Mouse (Mus musculus) kidney, postnatal 10 days (tissue): ENCODE data around the gene Gm44596.

ENCODE experiments used
- DNase-seq: peaks from one replicate; pipeline ENCODE4 v3.0.0; 2021; ENCODE audit warnings: mixed read lengths

Gm44596 gene

DNA sequence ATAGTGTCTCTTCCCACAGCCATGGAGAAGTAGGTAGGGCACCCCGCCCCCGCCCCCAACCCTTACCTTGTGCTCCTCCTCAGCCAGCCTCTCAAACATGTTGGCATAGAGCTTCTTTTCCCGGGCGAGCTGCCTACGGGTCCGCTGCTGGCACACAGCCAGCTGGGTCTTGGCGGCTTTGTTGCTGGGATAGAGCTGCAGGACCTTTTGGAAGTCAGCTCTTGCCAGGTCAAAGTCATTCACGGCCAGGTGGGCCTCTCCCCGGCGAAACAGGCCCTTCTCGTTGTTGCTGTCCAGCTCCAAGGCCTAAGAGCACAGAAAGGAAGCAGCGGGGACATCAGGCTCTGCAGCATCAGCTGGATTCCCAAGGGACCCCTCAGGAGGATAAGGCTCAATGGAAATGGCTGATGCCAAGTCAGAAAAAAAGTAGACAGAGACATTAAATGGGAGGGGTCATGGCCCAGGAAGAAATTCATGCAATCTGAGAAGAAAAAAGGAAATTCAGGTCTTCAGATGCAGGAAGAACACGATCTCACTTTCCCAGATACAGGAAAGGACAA lies 57.1 kb downstream of the Gm44596 start:
- DNase-seq = no peak

DNA sequence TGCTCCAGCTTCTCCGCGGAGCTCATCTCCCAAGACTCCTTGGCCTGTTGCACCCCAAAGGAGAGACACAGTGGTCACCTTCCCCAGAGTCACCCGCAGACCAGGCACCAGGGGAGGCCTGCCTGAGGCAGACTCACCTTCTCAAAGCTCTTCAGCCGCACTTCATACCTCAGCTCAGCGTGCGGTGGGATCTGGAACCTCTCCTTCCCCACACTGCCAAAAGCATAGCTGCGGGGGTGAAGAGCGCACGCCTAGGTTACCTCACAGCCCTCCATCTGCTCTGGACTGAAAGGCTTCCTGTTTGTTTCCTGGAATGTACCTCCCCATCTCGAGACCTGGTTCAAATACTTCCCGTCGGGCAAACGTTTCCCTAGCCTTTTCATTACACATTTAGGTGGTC lies 58.3 kb downstream of the Gm44596 start:
- no peak for DNase-seq

DNA sequence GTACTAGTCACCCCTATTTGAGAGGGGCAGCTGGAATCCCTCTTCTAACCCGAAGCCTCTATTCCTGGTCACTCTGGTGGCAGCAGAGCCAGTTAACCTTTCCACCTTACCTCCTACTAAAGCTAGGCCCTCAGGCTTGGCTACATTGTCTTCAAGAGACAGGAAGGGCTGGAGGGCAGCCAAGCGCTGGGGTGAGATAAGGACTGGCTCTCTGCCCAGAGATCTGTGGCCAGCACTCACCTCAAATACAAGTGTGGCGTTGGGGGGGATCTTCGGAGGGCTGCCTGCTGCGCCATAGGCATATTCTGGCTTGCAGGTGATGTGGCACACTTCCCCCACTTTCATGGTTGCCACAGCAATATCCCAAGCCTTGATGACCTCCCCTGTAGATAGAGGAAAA lies 60.2 kb downstream of the Gm44596 start:
- DNase-seq = peak; percentile 90

DNA sequence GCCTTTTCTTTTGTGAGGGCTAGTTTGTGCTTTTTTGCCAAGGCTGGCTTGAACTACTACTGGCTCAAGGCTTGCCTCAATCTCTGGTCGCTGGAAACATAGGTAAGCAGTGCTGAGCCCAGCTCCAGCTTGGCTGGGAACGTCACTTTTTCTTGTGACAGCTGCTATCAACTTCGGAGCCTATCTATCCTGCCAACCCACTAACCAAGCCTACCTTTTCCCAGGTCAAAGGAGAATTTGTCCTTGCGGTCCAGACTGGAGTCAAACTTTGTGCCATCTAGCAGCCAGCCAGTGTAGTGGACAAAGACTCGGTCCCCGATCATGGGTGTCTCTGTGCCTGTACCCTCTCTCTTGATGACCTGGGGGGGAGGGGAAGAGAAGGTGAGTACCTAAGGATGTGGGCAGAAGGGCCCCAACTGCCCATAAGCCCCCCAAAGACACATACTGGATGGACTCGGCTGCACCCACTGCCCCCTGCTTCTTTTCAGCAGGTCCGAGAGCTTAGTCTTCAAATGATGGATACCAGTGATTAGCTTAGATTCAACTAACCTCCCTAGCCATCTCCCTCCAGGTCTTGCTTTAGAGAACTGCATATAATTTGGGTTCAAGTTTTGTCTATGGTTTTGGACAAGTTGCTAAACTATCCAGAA lies 61.2 kb downstream of the Gm44596 start:
- no peak for DNase-seq

DNA sequence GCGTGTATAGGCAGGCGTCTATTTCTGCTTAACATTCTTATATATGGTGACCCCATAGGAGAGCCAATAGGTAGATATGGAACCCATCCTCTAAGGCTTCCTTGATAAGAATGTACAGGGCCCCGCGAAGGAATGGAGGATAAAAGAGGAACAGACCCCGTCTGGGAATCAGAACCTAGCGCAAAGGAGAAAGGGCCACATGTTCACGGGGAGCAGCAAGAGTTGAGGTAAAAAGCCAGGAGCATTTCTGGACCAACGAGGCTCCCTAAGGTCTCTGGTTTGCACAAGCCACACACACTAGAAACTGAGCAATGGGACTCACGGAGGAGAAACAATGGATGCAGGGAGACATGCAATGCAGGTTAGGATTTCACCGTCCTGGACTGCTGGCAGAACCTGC lies 62.0 kb downstream of the Gm44596 start:
- no peak for DNase-seq

DNA sequence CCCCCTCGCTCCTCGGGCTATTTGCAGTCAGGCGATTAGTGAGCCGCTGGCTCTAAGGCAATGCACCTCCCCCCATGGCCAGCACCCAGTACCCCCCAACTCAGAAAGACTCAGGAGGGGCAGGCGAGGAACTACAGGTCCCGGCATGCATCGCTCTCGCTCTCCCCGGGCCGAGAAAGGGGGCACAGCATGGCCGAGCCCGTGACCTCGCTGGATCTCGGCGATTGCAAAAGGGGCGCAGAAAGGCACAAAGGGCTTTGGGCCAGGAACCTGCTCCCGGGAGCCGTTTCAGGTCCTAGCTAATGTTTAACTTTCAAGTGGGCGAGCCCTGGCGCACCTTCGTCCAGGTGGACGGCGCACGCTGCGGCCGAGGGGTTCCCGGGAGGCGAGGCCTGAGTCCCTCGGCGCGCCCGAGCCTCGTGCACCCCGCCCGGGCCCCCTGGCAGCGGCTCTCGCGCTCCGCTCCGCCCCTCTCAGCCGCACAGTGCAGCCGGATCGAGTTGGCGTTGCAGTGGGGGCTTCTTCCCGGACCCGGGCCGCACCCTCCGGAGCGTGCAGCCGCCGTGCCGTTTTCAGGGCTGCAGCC lies 62.5 kb downstream of the Gm44596 start:
- DNase-seq = peak; percentile 82

DNA sequence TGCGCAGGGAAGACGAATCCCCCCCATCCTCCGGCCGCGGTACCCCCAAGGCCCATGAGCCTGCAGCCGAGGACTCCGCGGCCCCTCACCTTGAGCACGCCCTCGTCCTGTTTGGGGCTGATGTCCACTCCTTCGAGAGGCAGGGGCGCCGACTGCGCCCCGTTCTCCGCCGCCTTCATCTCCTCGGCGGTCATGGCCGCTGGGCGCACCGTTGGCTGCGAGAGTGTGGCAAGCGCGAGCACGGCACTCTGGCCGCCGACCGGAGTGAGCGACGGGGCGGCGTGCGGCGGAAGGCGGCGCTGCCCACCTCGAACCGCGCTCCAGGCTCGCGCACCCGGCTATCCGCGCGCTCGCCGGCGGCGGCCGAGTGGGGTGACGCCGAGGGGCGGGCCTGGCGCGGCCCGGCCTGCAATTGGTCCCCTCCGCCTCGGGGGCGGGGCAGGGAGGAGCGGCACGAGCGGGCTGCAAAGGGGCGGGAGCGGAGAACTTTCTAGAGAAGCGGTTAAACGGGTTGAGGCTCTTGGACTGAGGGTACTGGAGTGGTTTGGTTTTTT lies 63.1 kb downstream of the Gm44596 start, which contains the start of gene Fkbp4:
Gene Fkbp4, minus strand, starts transcription at position 361 of the 554 bp plus-strand sequence.
- peak; percentile 96 for DNase-seq

DNA sequence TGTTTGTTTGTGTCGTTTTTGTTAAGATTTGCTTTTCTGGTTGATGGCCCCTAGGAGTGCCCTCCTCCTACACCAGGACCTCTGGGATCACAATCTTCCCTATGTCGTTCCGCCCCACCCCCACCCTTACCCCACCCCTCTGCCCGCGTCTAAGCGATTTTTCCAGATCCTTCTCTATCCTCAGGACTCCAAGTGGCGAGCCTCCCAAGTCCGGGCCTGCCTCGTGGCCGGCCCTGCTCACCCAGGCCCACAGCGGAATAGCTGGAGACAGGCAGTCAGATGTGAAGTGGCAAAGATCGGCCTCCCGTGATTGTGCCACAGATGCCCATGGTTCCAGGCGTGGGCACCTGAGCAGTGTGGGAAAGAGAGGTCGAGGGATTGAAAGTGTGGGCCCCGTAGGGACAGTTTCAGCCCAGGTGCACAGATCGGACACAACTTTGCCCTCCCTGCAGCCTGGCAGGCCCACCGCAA lies 63.6 kb downstream of the Gm44596 start:
- DNase-seq = peak; percentile 43

DNA sequence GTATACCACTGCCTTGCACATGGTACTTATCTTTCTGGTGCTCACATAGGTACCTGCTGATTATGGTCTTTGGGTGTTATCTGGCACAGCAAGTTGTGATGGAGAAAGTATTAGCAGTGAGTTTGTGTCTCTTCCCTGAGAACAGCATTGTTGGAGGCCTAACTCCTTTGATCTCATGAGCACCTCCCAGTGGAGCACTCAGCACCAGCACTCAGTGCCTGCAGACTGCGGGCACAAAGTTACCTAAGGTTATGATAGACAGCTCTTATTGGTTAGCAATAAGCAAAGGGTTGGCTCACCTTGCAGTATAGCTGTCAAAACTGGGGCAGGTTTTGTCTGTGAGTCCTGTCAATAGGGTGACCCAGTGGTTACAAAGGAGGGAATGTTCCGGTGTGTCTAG lies 64.9 kb downstream of the Gm44596 start:
- no peak for DNase-seq

DNA sequence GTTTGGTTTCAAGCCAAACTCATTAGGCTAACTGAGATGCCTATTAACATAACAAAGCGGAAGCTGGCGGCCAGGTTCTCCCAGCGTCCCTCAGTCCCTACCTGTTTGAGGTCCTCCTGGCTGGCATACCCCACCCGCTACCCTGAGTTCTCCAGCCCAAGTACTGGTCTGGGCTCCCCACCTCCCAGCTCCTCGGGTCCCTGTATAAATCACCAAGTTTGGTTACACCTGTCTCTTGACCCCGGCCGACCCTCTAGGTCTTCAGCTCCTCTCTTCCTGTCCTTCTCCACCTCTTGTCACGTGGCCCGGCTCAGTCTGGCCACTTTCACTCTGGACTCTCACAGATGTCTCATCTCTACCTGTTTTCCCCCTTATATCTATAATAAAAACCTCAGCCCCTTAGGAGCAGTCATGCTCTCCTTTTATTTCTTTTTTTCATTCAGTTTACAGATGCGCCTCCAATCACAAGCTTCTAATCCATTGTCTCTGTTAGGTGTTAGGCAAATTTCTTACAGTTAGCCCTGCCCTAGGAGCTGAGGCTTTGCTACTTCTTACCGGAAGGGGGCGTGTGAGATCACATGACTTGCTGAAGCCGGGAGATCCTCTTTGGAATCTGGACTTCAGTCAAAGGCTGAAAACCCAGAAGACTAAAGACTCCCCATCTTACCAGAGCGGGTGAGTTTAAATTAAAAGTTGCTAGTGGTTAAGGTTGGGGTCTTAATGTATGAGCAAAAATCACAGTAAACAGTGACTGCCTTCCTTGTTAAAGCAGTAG lies 70.6 kb downstream of the Gm44596 start:
- DNase-seq = peak; percentile 81

DNA sequence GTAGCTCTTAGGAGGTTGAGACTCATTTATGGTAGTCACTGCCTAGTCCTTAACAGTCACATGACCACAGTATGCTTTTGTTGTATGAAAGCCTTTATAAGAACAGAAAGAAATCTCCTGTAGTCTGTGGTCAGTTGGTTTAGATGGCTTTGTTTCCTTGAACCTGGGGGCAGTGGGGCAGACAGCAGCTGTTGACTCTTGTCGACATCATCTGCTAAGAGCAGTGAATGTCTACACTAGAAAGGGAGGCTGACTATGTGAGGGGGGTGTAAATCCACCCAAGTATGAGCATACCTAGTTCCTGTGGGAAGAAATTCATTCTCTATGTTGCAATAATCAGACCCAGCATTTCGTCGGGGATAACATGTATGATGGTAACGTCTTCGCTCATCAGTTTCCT lies 71.8 kb downstream of the Gm44596 start:
- no peak for DNase-seq

DNA sequence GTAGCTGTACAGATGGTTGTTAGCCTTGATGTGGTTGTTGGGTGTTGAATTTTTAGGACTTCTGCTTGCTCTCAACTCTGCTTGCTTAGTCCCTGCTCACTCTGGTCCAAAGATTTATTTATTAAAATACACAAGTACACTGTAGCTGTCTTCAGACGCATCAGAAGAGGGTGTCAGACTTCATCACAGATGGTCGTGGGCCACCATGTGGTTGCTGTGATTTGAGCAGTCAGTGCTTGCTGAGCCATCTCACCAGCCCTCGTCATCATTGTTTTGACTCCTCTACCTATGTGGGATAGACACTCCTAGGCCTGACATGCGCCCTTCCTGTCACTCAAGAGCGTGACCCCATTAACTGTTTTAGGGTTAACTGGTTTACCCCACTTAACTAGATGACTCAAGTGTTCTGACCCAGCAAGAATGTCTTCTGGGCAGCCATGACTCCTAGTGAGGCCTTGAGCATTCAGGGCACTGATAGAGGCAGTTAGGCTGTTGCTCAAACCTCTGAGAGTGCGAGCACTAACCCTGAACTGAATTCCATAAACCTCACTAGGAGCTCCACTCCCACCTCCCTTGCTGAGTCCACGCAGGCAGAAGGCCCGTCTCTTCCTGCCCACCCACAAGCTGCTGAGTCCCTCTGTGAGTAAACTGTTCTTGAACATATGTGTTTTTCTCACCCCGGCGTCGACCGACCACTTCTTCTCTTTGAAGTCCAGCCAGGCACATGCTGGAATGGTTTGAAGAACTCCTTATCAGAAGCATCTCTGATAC lies 80.7 kb downstream of the Gm44596 start:
- DNase-seq = no peak
